Mouse (Mus musculus) urinary bladder, adult 18-20 months (tissue): ENCODE data around the gene Hykk.
A peak's percentile ranks its signal among the peaks of the same experiment; 100 is the strongest.

Experiments
- DNase-seq, 2 experiments: peaks; one replicate each; pipeline ENCODE4 v3.0.0; 2022; ENCODE audit warnings: low spot score in 2 of 2, mixed read lengths in 2 of 2

Gene Hykk

GRCm38 (mm10) chr9:54917010-54917677 is at the start of gene Hykk:
TSS of gene Hykk (plus strand) at chr9:54917283.
- peak; percentile 73 to 77 for DNase-seq

GRCm38 (mm10) chr9:54878759-54879158 is 38.3 kb upstream of the Hykk start:
- no peak for DNase-seq

- no peak for DNase-seq
Measured at GRCm38 (mm10) chr9:54892111-54892510, 25.0 kb upstream of the Hykk start.

- DNase-seq = no peak
Measured at GRCm38 (mm10) chr9:54897097-54897496, 20.0 kb upstream of the Hykk start.

- DNase-seq = peak in 1 of 2 experiments; percentile 8
Measured at GRCm38 (mm10) chr9:54909446-54909845, 7.6 kb upstream of the Hykk start.

GRCm38 (mm10) chr9:54915576-54915975 is 1.5 kb upstream of the Hykk start:
- DNase-seq = no peak

- no peak for DNase-seq
Measured at GRCm38 (mm10) chr9:54916401-54916800, 682 bp upstream of the Hykk start.

- no peak for DNase-seq
Measured at GRCm38 (mm10) chr9:54918191-54918590, 1.1 kb downstream of the Hykk start.

GRCm38 (mm10) chr9:54918781-54919180 is 1.7 kb downstream of the Hykk start:
- no peak for DNase-seq

GRCm38 (mm10) chr9:54919946-54920345 is 2.9 kb downstream of the Hykk start:
- no peak for DNase-seq

GRCm38 (mm10) chr9:54930741-54931140 is 13.7 kb downstream of the Hykk start:
- no peak for DNase-seq

GRCm38 (mm10) chr9:54931765-54932164 is 14.7 kb downstream of the Hykk start:
- DNase-seq = no peak

- no peak for DNase-seq
Measured at GRCm38 (mm10) chr9:54932379-54932778, 15.3 kb downstream of the Hykk start.

GRCm38 (mm10) chr9:54942071-54942470 is 25.0 kb downstream of the Hykk start:
- DNase-seq = peak; percentile 9 to 14

- no peak for DNase-seq
Measured at GRCm38 (mm10) chr9:54944467-54944866, 27.4 kb downstream of the Hykk start.

- DNase-seq = no peak
Measured at GRCm38 (mm10) chr9:54946256-54946655, 29.2 kb downstream of the Hykk start.

- DNase-seq = no peak
Measured at GRCm38 (mm10) chr9:54949465-54949864, 32.4 kb downstream of the Hykk start.

GRCm38 (mm10) chr9:54950162-54950561 is 33.1 kb downstream of the Hykk start:
- peak in 1 of 2 experiments; percentile 17 for DNase-seq

- peak; percentile 84 to 86 for DNase-seq
Measured at GRCm38 (mm10) chr9:54950575-54951321, 33.7 kb downstream of the Hykk start, which contains the start of the genes Psma4 and AY074887. TSS of gene Psma4 (plus strand) at chr9:54950790. TSS of gene AY074887 (minus strand) at chr9:54950998.

- DNase-seq = no peak
Measured at GRCm38 (mm10) chr9:54961059-54961458, 44.0 kb downstream of the Hykk start.

GRCm38 (mm10) chr9:54963669-54964068 is 46.6 kb downstream of the Hykk start:
- no peak for DNase-seq

GRCm38 (mm10) chr9:54969972-54970637 is 53.0 kb downstream of the Hykk start:
- no peak for DNase-seq
